Mouse (Mus musculus) G1E (cell line): Measurements from ENCODE around the gene Vsig1. TPM values are rescaled to one million over a fixed set of nuclear protein-coding genes. Genes with fewer than 3 reads are reported as not detected.

Experiments
- ATAC-seq: 2 replicates; pipeline ENCODE4 v1.8.0; 2016; ENCODE audit warnings: mild to moderate bottlenecking; ENCODE audit not compliant: insufficient number of reproducible peaks, poor library complexity, low FRiP score, severe bottlenecking; ENCODE audit errors: extremely low read depth
- DNase-seq: peaks from one replicate; pipeline ENCODE4 v3.0.0; 2012; ENCODE audit warnings: low spot score
- H3K27me3 ChIP-seq: 2 replicates; pipeline ENCODE4 v1.6.1; 2012; ENCODE audit warnings: mild to moderate bottlenecking, low read length, inconsistent platforms; ENCODE audit not compliant: insufficient read depth
- H3K36me3 ChIP-seq: replicated peaks from 2 replicates; pipeline ENCODE3; 2012; ENCODE audit warnings: mild to moderate bottlenecking, inconsistent platforms
- H3K4me1 ChIP-seq: 2 replicates; pipeline ENCODE4 v1.6.1; 2012; ENCODE audit warnings: low read depth, low read length, inconsistent platforms, mixed read lengths; ENCODE audit not compliant: insufficient read depth
- H3K4me3 ChIP-seq: 2 replicates; pipeline ENCODE4 v1.5.1; 2012; ENCODE audit warnings: low read depth, mild to moderate bottlenecking, inconsistent platforms, low read length, moderate library complexity, mixed read lengths
- H3K9me3 ChIP-seq: replicated peaks from 2 replicates; pipeline ENCODE4 v1.6.1; 2012; ENCODE audit warnings: inconsistent platforms
- CTCF ChIP-seq: IDR thresholded peaks from 2 replicates; pipeline ENCODE4 v1.5.1; 2012; ENCODE audit warnings: low read depth, low read length, inconsistent platforms, mixed read lengths
- GATA1 ChIP-seq: IDR thresholded peaks from 2 replicates; pipeline ENCODE4 v1.6.1; 2012; ENCODE audit warnings: borderline replicate concordance, low read length, inconsistent platforms, mixed read lengths
- GATA2 ChIP-seq: IDR thresholded peaks from 2 replicates; pipeline ENCODE4 v1.6.1; 2012; ENCODE audit warnings: low read depth, low read length, inconsistent platforms, borderline replicate concordance
- POLR2AphosphoS5 ChIP-seq: IDR thresholded peaks from 2 replicates; pipeline ENCODE4 v1.6.1; 2012; ENCODE audit warnings: low read depth, low read length, inconsistent platforms; ENCODE audit not compliant: insufficient replicate concordance
- TAL1 ChIP-seq: conservative IDR thresholded peaks from 2 replicates; pipeline ENCODE4 v1.6.1; 2012; ENCODE audit warnings: low read depth, low read length, inconsistent platforms, mixed read lengths
- polyA plus RNA-seq: library from polyadenylated mRNA; stranded (reverse); fragments of >175 nt; gene quantifications from 2 replicates; pipeline ENCODE4 v1.2.3, GENCODE M21; 2012
- total RNA-seq, 2 experiments: library from RNA; stranded (forward) in 1 of 2; stranded (reverse) in 1 of 2; fragments of 200-1000 nt in 1 of 2; fragments of >200 nt in 1 of 2; fragmentation: Nextera tagmentation in 1 of 2; gene quantifications; 2 replicates each; pipeline ENCODE4 v1.2.3; 2014 to 2017

The Vsig1 gene
- total and polyA plus RNA-seq, 3 experiments: not detected

DNA sequence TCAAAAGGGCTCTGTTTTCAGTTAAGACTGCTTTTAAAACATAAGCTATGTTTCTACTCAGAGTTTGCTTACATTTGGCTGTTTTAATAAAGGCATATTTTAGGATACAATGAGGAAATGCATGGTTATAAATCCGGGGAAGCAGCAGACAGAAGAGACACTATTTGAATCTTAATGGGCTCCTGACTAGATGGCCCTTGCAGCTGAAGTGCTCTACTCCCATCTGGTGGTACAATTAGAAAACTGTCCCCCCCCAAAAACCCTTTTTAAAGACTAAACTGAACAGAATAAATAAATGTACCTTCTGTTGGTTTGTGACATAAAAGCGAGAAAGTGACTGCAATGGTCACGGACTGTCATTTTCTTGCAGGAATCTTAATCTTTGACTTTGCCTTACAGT, 24.7 kb downstream of the Vsig1 start:
- ATAC-seq: no peak

GRCm38 (mm10) chrX:140933263-140933662, 25.9 kb downstream of the Vsig1 start:
- ATAC-seq: peak; percentile 28; the same call in 1 of the 2 replicates
- H3K27me3 ChIP-seq: peaks cover 7% of the 10 kb centered on the region; the same call in 1 of the 2 replicates
- H3K4me1 ChIP-seq: no peaks in the 10 kb centered on the region
- H3K36me3 ChIP-seq: no peaks in the 10 kb centered on the region
- no peaks in the 10 kb centered on the region for H3K9me3 ChIP-seq
- no peak for DNase-seq
- no peak for TF ChIP-seq CTCF
- TF ChIP-seq GATA1: no peak
- no peak for TF ChIP-seq GATA2
- no peak for TF ChIP-seq TAL1
- TF ChIP-seq POLR2AphosphoS5: no peak
- H3K4me3 ChIP-seq: no peak overlapping the region

More for the DNA sequence above, 24.7 kb downstream of the Vsig1 start:
- Histone ChIP-seq H3K4me1 (no peaks in the 10 kb centered on the region), H3K36me3 (no peaks in the 10 kb centered on the region), H3K4me3 (no peak overlapping the region), H3K9me3 (no peaks in the 10 kb centered on the region), H3K27me3 (peaks cover 3% of the 10 kb centered on the region; the same call in 1 of the 2 replicates)
- no peak for DNase-seq
- TF ChIP-seq TAL1 (no peak), GATA2 (no peak), POLR2AphosphoS5 (no peak), CTCF (no peak), GATA1 (no peak)

- H3K9me3 ChIP-seq: no peaks in the 10 kb centered on the region
- H3K27me3 ChIP-seq: peaks cover 7% of the 10 kb centered on the region; the same call in 1 of the 2 replicates
- no peak for ATAC-seq
- no peak for DNase-seq
- H3K36me3 ChIP-seq: no peaks in the 10 kb centered on the region
- no peak for TF ChIP-seq GATA1
- H3K4me3 ChIP-seq: no peak overlapping the region
- H3K4me1 ChIP-seq: no peaks in the 10 kb centered on the region
Observed at GRCm38 (mm10) chrX:140936271-140936670, 28.9 kb downstream of the Vsig1 start.

DNA sequence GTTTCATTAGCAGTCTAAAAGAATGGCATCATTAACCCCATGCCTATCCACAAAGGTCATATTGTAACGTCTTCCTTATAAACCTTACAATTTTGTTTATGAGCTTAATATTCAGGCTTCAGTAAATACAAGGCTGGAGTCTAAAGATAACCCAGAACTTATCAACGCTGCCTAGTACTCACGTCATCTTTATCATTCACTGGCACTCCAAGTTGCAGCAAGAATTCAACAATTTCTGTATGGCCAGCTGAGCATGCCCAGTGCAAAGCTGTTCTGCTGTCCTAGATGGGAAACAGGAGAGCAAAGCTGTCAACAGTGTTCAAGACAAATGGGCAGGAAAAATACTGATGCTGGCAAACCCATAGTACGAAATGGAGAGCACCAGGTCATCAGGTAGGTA, 46.2 kb downstream of the Vsig1 start:
- H3K9me3 ChIP-seq: no peaks in the 10 kb centered on the region
- no peaks in the 10 kb centered on the region for H3K27me3 ChIP-seq
- no peak overlapping the region for H3K4me3 ChIP-seq
- ATAC-seq (no peak), DNase-seq (no peak)
- H3K4me1 ChIP-seq: peaks cover 10% of the 10 kb centered on the region
- H3K36me3 ChIP-seq: peaks cover 34% of the 10 kb centered on the region
- TF ChIP-seq POLR2AphosphoS5 (no peak), GATA2 (no peak), TAL1 (no peak), GATA1 (no peak), CTCF (no peak)

- no peaks in the 10 kb centered on the region for H3K27me3 ChIP-seq
- H3K4me1 ChIP-seq: peaks cover 10% of the 10 kb centered on the region
- peak within 1 kb of the TSS; percentile 72 for H3K4me3 ChIP-seq
- H3K9me3 ChIP-seq: no peaks in the 10 kb centered on the region
- ATAC-seq: peak; percentile 96
- peak; percentile 35 for DNase-seq
- TF ChIP-seq GATA1 (no peak), CTCF (no peak), TAL1 (no peak), GATA2 (no peak), POLR2AphosphoS5 (no peak)
- H3K36me3 ChIP-seq: peaks cover 19% of the 10 kb centered on the region
Observed at GRCm38 (mm10) chrX:140956272-140956940, 49.0 kb downstream of the Vsig1 start, which contains the start of the genes Psmd10 and Atg4a. Psmd10 (minus strand) TSS chrX:140956728. Atg4a (plus strand) TSS chrX:140956907.

- TF ChIP-seq TAL1: no peak
- no peak for TF ChIP-seq CTCF
- TF ChIP-seq POLR2AphosphoS5: no peak
- peaks cover 10% of the 10 kb centered on the region for H3K4me1 ChIP-seq
- no peak for DNase-seq
- H3K9me3 ChIP-seq: no peaks in the 10 kb centered on the region
- H3K4me3 ChIP-seq: peak overlapping the region; percentile 72
- H3K36me3 ChIP-seq: peaks cover 15% of the 10 kb centered on the region
- peak; percentile 32 for ATAC-seq
- H3K27me3 ChIP-seq: no peaks in the 10 kb centered on the region
Observed at GRCm38 (mm10) chrX:140956959-140957358, 49.6 kb downstream of the Vsig1 start.

- DNase-seq (no peak), ATAC-seq (no peak)
- Histone ChIP-seq H3K4me1 (peaks cover 24% of the 10 kb centered on the region), H3K27me3 (no peaks in the 10 kb centered on the region), H3K36me3 (no peaks in the 10 kb centered on the region), H3K4me3 (no peak overlapping the region), H3K9me3 (no peaks in the 10 kb centered on the region)
- no peak for TF ChIP-seq TAL1
- TF ChIP-seq GATA1: no peak
- TF ChIP-seq CTCF: no peak
- no peak for TF ChIP-seq POLR2AphosphoS5
- TF ChIP-seq GATA2: no peak
Observed at GRCm38 (mm10) chrX:140978943-140979342, 71.5 kb downstream of the Vsig1 start.
